In the genomic region with DNA sequence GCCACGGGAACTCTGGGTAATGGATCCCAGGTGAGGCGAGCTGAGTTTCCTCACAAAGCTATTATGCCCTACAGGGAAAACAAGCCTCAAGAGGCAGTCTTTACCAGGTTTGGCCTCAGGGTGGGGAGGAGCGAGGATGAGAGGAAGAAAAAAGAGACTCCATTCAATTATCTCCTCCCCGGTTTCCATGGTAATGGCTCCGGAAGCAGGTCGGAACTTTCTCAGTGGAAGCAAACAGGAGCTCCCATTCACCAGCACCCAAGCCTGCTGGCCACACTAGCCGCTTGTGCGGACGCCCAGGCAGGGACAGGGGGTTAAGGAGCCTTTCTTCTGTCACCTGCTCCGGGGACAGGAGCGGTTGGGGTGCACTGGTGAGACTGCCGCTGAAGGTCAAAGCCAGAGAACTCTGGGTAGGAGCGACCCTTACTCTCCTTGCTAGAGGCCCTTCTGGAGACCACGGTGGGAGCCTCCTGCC, we compare ENCODE assay signal across 7 mouse cellular contexts.
A peak's percentile ranks its signal among the peaks of the same experiment; 100 is the strongest.
DNase-seq lines count a peak whose midpoint lies in the region.

No protein-coding gene starts in this region.

- intact Hi-C loops in left cerebral cortex, postnatal 36 days (cut with DNase I), result loop anchor here (5.0 kb wide), 1 partner anchor 86 kb away; the partner anchor contains the start of gene Sash1

- peaks cover 33% of the 10 kb centered on the region for H3K36me3 ChIP-seq in hindbrain, embryonic 10.5 days

- no peaks in the 10 kb centered on the region for H3K27me3 ChIP-seq in hindbrain, embryonic 10.5 days (ENCODE audit: insufficient read depth, poor library complexity, severe bottlenecking)

- DNase-seq in WW6 (ENCODE audit: low read depth, low spot score), result peak; percentile 67
- peak; percentile 3 for DNase-seq in cerebellum, adult 8-10 months
- DNase-seq in hindbrain, embryonic 10.5 days (ENCODE audit: low spot score), result peak; percentile 53
- DNase-seq in left cerebral cortex, postnatal 36 days (ENCODE audit: low spot score in 2 of 2), result peak; percentile 54 to 57
- peak; percentile 75 for DNase-seq in right cerebral cortex, adult 18-20 months
- DNase-seq in adrenal gland, adult (ENCODE audit: inconsistent age in 2 of 2, low spot score in 1 of 2), result no peak
- no peak for DNase-seq in ovary, adult 18-20 months (ENCODE audit: low spot score)

- 33% methylated on average over 14 of the region's 14 CpGs for WGBS in hindbrain, embryonic 10.5 days

- peak overlapping the region; percentile 83 for H3K27ac ChIP-seq in hindbrain, embryonic 10.5 days

- peaks cover 42% of the 10 kb centered on the region for H3K4me1 ChIP-seq in hindbrain, embryonic 10.5 days (replicated peaks)

- H3K4me3 ChIP-seq in hindbrain, embryonic 10.5 days, result peak overlapping the region; percentile 37

- 0 out of 2 replicates have a peak, but pooled peaks cover 4% of the 10 kb centered on the region for H3K9me3 ChIP-seq in hindbrain, embryonic 10.5 days

Comparison
In these comparisons a context has a peak if more than half of its experiments do, and no peak if none do; other contexts are left out.
1. DNase-seq: peak in WW6 (single experiment), cerebellum, adult 8-10 months (single experiment), hindbrain, embryonic 10.5 days (single experiment), left cerebral cortex, postnatal 36 days (2 of 2) and right cerebral cortex, adult 18-20 months (single experiment); none in adrenal gland, adult (0 of 2) and ovary, adult 18-20 months (single experiment).